Mouse (Mus musculus): ENCODE measurements at regions not wholly inside any gene's neighbourhood (a gene's known extent, or its start where the extent isn't known, plus 50 kb on each side); places are given as distances from the start of the nearest gene placed in this dataset.

DNA sequence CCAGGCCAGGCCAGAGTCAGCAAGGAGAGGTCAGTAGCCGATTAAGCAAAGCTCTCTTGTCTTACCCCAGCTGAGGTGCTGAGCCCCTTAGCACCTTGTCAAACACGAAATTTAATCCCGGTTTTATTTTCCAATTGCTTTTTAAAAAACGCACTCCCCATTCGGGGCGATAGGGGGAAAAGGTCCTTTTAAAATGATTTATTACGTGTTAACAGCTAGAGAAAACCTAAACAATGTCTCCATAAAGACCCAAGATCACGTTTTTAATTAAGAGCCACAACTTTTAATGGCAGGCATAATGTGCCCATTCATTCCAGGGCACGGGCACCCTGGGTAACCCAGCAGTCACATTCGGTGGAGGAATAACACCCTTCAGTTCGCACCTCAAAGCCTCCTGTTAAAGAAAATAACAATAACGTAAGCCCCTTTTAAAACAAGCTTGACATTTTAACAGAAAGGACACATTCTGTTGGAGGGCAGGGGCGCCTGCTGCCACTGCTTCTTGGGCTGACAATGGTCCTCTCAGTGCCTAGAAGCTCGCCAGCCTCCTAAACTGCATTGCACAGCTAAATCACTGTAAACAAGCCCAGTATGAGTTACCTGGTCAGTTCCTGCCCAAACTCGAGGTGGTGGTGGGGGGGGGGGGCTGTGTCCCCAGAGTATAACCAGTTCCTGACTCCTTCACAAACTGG lies 79.1 kb upstream of the Elac2 start:
- DNase-seq (ENCODE audit: low spot score in 2 of 2): no peak

DNA sequence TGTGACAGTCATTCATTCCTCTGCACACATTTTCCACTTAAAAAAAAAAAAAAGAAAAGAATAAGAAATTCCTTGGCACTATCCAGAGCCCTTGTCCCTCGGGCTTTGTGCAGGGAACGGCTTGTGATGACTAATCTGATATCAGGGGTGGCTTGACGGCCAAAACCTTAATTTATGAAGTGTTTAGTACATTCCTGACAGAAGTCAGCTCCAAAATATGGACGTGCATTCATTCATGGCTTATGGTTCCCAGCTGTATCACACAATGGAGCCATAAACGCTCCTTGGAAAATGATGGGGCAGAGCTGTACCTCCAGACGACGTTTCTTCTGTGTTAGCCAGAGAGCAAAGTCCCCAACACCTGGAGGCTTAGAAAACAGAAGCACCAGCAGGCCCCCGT lies 62.1 kb upstream of the Elac2 start:
- no peak for DNase-seq (ENCODE audit: low spot score in 2 of 2)

DNA sequence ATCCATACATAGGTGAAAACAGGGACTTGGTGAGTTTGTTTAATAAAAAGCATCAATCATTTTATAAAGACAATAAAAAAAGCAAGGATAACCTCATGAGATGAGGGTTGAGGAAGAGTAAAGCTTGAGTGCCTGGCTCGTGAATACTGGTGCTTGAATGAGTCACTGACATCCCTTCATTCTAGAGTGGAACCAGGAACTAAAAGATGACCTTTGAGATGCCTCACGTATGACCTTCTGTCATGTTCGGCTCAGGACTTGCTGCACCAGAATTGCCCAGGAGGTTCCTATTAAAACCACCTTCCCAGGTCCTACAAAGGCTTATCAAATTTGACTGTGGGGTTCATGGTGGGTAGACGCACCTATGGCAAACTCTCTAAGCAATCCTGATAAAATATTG lies 61.5 kb upstream of the Elac2 start:
- no peak for DNase-seq (ENCODE audit: low spot score in 2 of 2)

DNA sequence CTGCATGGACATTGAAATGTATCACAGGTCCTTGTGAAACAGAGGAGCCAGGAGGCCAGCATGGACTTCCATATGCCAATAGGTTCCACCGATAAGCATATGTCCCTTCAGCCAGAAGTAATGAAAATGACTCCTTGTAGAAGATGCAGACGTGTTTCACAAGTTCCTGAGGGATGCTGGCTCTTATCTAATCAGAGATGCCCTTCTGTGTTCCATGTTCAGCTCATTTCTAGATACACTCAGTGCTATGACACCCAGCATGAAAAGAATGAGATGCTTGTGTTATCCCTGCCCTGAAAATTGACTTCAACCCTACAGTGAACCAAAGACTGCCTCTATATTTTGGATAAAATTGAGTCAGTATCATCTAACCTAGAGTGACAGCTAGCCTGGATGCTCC lies 53.8 kb upstream of the Elac2 start:
- DNase-seq (ENCODE audit: low spot score in 2 of 2): no peak

DNA sequence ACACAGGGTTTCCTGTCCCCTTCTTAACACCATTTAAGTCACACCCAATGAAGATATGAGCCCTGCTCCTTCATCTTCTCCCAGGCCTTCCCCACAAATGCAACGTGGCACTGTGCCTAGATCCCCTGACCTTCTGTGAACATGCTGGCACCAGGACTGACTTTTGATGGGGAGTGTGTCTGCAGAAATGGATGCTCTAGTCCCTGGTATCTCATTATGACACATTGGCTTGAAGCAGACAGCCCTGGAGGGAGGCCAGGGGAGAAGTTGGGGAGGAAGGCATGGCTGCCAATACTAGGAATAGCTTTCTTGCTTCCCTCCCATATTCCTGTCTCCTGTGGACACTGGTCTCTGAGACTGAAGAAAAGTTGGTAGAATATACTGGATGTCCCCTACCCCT lies 52.9 kb upstream of the Elac2 start:
- DNase-seq (ENCODE audit: low spot score in 2 of 2): no peak

Small RNAs in the stretch of these regions (microRNA-seq; reads per million reads assigned to microRNA genes)
- 0 reads per million in 2 experiments for gene Gm24275
